Mouse (Mus musculus): ENCODE data around the gene Olfr709-ps1. TPM values are rescaled to one million over a fixed set of nuclear protein-coding genes. Genes with fewer than 3 reads are reported as not detected.
"Not testable (repeated sequence)": the region's sequence is repeated elsewhere in the genome, so short reads cannot be mapped to it uniquely, and the experiment has no call there.

The Olfr709-ps1 gene
- 0.23 TPM in 1 of 2 replicates, not detected in the other for polyA plus RNA-seq (2012; ENCODE audit: insufficient read depth, insufficient read length, missing spikeins)

DNA sequence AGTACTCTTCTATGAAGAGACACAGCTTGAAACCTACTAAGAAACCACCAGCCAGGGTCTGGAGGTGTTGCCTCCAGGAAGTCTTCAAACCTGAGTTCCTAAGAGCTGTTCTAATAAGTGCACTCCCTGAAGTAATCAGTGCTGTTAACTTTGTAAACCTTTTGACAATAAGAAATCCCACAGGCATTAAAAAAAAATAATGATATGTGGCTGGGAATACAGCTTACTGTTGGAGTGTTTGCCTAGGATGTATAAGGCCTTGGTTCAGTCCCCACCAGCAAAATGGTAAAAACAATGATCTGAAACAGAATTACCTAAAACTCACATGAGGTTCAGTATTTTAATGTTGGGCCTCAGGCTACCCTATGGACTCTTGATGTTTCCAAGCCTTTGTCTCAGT is at the start of gene Olfr709-ps1:
TSS of gene Olfr709-ps1 (minus strand) at position 101 of the 400 bp plus-strand sequence.
- no peak for TF ChIP-seq POLR2A (IDR thresholded peaks at IDR 0.05; ENCODE audit: borderline replicate concordance, low read depth, low read length)
- TF ChIP-seq CTCF (IDR thresholded peaks at IDR 0.05; ENCODE audit: low read depth, low read length) = no peak
- Histone ChIP-seq H3K4me3 (ENCODE audit: insufficient read depth, low read length) (no peak within 1 kb of the TSS), H3K27ac (ENCODE audit: insufficient read depth, low read depth, low read length) (no peak within 1 kb of the TSS), H3K4me1 (ENCODE audit: control insufficient read depth, insufficient read depth, low read length) (no peaks in the 10 kb centered on the region)

DNA sequence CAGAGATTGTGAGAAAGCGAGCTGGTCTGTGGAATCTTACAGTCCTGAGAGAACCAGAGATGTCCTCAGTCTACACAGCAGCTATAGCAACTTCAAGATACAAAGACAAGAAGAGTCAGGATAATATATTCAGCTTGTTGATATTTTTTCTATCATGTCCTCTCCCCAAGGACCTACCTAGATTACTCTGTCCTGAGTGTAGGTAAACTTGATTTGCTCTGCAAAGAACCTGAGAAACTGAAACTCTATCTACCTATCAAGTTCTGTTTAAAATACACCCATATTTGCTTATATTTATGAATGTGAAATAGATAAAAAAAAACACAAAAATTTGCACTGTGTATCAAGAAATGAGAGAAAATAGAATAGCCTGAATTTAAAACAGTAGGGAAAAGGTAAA is 43.3 kb upstream of the Olfr709-ps1 start, which contains the start of gene Olfr711:
TSS of gene Olfr711 (minus strand) at position 101 of the 400 bp plus-strand sequence.
- Histone ChIP-seq H3K4me1 (ENCODE audit: control insufficient read depth, insufficient read depth, low read length) (no peaks in the 10 kb centered on the region), H3K27ac (ENCODE audit: insufficient read depth, low read depth, low read length) (no peak within 1 kb of the TSS), H3K4me3 (ENCODE audit: insufficient read depth, low read length) (no peak within 1 kb of the TSS)
- no peak for TF ChIP-seq POLR2A (IDR thresholded peaks at IDR 0.05; ENCODE audit: borderline replicate concordance, low read depth, low read length)
- TF ChIP-seq CTCF (IDR thresholded peaks at IDR 0.05; ENCODE audit: low read depth, low read length) = no peak

DNA sequence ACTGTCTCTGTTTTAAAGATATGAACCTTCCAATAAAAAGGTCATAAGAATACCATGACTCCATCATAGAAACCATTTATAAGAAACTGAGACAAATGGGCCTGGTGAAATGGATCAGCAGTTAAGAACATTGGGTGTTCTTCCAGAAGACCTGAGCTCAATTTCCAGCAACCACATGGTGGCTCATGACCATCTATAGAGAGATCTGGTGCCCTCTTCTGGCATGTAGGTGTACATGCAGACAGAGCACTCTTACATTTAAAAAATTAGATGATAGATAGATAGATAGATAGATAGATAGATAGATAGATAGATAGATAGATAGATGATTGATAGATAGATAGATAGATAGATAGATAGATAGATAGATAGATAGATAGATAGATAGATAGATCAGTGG is 35.5 kb upstream of the Olfr709-ps1 start:
- H3K4me1 ChIP-seq (ENCODE audit: control insufficient read depth, insufficient read depth, low read length); H3K27ac ChIP-seq (ENCODE audit: insufficient read depth, low read depth, low read length); H3K4me3 ChIP-seq (ENCODE audit: insufficient read depth, low read length): not testable (repeated sequence)

DNA sequence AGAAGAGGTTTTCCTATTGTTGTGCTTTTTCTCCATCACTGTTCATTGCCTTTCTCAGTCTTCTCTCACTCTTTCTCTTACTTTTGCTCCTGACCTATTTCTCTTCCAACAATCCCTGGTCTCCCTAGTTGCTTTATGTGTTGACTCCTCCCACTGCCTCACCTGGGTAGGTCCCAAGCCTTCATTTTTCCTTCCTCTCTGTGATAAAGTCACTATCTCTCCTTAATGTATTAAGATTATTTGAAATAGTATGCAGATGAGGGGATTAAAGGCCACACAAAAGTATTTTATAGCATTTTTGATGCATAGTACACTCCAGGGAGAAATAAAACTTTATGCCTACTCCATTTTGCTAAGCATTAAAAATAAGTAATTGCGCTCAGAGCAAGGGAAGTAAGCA is 31.8 kb upstream of the Olfr709-ps1 start, which contains the start of gene Olfr6:
TSS of gene Olfr6 (minus strand) at position 101 of the 400 bp plus-strand sequence.
- TF ChIP-seq POLR2A (IDR thresholded peaks at IDR 0.05; ENCODE audit: borderline replicate concordance, low read depth, low read length) (no peak), CTCF (IDR thresholded peaks at IDR 0.05; ENCODE audit: low read depth, low read length) (no peak)
- Histone ChIP-seq H3K27ac (ENCODE audit: insufficient read depth, low read depth, low read length) (no peak within 1 kb of the TSS), H3K4me1 (ENCODE audit: control insufficient read depth, insufficient read depth, low read length) (no peaks in the 10 kb centered on the region), H3K4me3 (ENCODE audit: insufficient read depth, low read length) (no peak within 1 kb of the TSS)

DNA sequence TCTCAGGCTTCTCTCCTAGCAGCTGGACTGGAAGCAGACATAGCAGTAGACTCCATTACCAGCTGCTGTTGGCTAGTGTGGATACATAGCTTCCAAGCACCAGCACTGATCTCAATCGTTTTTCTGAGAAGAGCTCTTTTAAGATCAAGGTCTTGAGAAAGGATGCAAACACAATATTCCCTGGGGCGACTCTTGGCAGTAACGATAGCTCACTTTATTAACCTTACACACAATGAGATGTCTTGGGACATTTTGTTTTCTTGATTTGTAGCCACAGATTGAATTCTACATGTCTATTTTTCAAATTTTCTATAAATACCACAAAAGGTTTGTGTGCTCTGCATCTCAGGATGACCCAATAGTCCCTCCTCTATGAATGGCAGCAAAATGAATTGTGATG is 16.2 kb upstream of the Olfr709-ps1 start, which contains the start of gene Olfr710:
TSS of gene Olfr710 (minus strand) at position 101 of the 400 bp plus-strand sequence.
- TF ChIP-seq POLR2A (IDR thresholded peaks at IDR 0.05; ENCODE audit: borderline replicate concordance, low read depth, low read length) = no peak
- no peak for TF ChIP-seq CTCF (IDR thresholded peaks at IDR 0.05; ENCODE audit: low read depth, low read length)
- no peak within 1 kb of the TSS for H3K4me3 ChIP-seq (ENCODE audit: insufficient read depth, low read length)
- H3K27ac ChIP-seq (ENCODE audit: insufficient read depth, low read depth, low read length) = no peak within 1 kb of the TSS
- no peaks in the 10 kb centered on the region for H3K4me1 ChIP-seq (ENCODE audit: control insufficient read depth, insufficient read depth, low read length)

DNA sequence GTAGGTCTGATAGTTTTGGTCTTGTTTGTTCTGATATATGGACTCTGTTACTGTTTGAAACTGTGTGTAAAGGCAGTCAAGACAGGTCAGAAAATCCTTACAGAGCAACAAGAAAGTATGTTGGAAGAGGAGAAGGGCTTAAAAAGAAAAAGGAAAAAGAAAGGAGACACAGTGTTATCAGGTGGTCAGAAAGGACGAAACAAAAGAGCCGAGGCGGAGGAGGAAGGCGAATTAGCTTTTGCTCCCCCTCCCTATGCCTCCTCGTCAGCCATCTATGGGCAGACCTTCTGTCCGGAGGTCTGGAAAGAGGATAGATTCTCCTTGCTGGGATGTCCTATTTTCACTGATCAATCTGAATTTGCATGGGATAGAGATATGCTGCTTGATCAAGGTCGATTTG is 11.1 kb downstream of the Olfr709-ps1 start:
- not testable (repeated sequence) for H3K27ac ChIP-seq (ENCODE audit: insufficient read depth, low read depth, low read length); H3K4me3 ChIP-seq (ENCODE audit: insufficient read depth, low read length); H3K4me1 ChIP-seq (ENCODE audit: control insufficient read depth, insufficient read depth, low read length)

DNA sequence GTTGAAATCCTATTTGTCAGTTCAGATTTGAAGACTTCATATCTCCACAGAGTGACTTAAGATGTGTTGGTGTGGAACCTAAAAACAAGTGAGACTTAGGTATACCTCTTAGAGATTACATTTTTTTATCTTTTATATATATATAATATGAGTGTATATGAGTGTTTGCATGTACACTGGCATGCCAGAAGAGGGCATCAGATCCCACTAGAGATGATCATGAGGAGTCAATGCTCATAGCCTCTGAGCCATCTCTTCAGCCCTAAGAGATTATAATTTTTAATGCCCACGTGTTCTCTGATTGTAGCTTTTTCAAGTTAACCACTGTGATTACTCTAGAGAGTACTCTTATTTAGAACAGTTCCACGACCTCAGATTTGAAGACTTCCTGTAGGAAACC is 24.3 kb downstream of the Olfr709-ps1 start, which contains the start of gene Olfr1532-ps1:
TSS of gene Olfr1532-ps1 (plus strand) at position 326 of the 400 bp plus-strand sequence.
- Histone ChIP-seq H3K4me1 (ENCODE audit: control insufficient read depth, insufficient read depth, low read length) (no peaks in the 10 kb centered on the region), H3K27ac (ENCODE audit: insufficient read depth, low read depth, low read length) (no peak within 1 kb of the TSS), H3K4me3 (ENCODE audit: insufficient read depth, low read length) (no peak within 1 kb of the TSS)
- TF ChIP-seq POLR2A (IDR thresholded peaks at IDR 0.05; ENCODE audit: borderline replicate concordance, low read depth, low read length) (no peak), CTCF (IDR thresholded peaks at IDR 0.05; ENCODE audit: low read depth, low read length) (no peak)

DNA sequence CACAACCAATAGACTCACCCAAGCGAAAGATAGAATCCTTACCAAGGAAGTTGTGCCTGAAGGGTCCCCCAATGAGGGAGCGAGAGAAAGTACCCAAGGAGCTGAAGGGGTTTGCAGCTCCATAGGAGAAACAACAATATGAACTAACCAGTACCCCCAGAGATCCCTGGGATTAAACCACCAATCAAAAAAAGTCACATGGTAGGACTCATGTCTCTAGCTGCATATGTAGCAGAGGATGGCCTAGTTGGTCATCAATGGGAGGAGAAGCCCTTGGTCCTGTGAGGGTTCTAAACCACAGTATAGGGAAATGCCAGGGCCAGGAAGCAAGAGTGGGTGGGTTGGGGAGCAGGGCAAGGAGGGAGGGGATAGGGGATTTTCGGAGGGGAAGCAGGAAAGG is 30.9 kb downstream of the Olfr709-ps1 start, which contains the start of gene Olfr707:
TSS of gene Olfr707 (minus strand) at position 101 of the 400 bp plus-strand sequence.
- H3K4me1 ChIP-seq (ENCODE audit: control insufficient read depth, insufficient read depth, low read length); H3K27ac ChIP-seq (ENCODE audit: insufficient read depth, low read depth, low read length); H3K4me3 ChIP-seq (ENCODE audit: insufficient read depth, low read length): not testable (repeated sequence)

DNA sequence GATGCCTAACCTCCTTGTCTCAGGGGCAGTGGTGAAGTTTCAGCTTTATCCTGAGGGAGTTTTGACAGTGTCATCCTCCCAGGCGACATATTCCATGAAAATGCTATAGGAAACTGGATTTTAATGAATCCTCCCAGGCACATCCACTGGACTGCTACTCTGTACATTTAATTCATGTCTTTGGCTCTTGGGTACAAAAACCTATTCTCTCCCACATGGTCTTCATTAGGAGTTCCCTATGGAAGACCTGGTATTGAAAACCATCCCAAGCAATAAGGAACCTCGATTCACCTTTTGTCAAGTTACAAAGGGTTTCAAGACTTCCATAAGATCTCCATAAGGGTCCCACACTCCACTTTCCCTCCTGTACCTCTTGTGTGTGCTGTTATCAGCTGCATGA is 44.0 kb downstream of the Olfr709-ps1 start, which contains the start of gene Olfr706:
TSS of gene Olfr706 (minus strand) at position 101 of the 400 bp plus-strand sequence.
- no peaks in the 10 kb centered on the region for H3K4me1 ChIP-seq (ENCODE audit: control insufficient read depth, insufficient read depth, low read length)
- H3K27ac ChIP-seq (ENCODE audit: insufficient read depth, low read depth, low read length) = no peak within 1 kb of the TSS
- H3K4me3 ChIP-seq (ENCODE audit: insufficient read depth, low read length) = no peak within 1 kb of the TSS
- TF ChIP-seq POLR2A (IDR thresholded peaks at IDR 0.05; ENCODE audit: borderline replicate concordance, low read depth, low read length) (no peak), CTCF (IDR thresholded peaks at IDR 0.05; ENCODE audit: low read depth, low read length) (no peak)

DNA sequence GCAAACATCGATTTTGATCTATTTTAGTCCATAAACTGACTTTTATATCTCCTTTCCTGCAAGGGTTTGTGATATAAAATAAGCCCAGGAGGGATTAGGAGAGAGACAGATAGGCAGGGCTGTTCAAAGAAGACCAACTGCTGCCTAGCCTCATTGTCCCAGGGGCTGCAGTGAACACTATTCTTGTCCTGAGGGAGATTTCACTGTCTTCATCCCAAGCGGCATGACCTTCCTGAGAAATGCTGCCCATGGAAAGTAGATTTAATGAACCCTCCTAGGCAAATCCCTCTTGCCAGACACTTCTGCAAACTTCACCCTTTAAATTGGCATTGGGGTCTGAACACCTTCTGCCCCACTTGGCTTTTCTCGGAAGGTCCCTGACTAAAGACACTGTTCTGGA is 55.2 kb downstream of the Olfr709-ps1 start, which contains the start of gene Olfr705:
TSS of gene Olfr705 (minus strand) at position 101 of the 400 bp plus-strand sequence.
- Histone ChIP-seq H3K4me3 (ENCODE audit: insufficient read depth, low read length) (no peak within 1 kb of the TSS), H3K4me1 (ENCODE audit: control insufficient read depth, insufficient read depth, low read length) (no peaks in the 10 kb centered on the region), H3K27ac (ENCODE audit: insufficient read depth, low read depth, low read length) (no peak within 1 kb of the TSS)
- TF ChIP-seq CTCF (IDR thresholded peaks at IDR 0.05; ENCODE audit: low read depth, low read length) (no peak), POLR2A (IDR thresholded peaks at IDR 0.05; ENCODE audit: borderline replicate concordance, low read depth, low read length) (no peak)

Other genes with a start within 250 kb of the Olfr709-ps1 start
- not detected in 2 replicates for gene Olfr694, start 240.4 kb downstream of the Olfr709-ps1 start, polyA plus RNA-seq (2012; ENCODE audit: insufficient read depth, insufficient read length, missing spikeins)
- gene Olfr695, start 215.8 kb downstream of the Olfr709-ps1 start, polyA plus RNA-seq (2012; ENCODE audit: insufficient read depth, insufficient read length, missing spikeins) = not detected in 2 replicates
- not detected in 2 replicates for gene Olfr697, start 189.8 kb downstream of the Olfr709-ps1 start, polyA plus RNA-seq (2012; ENCODE audit: insufficient read depth, insufficient read length, missing spikeins)
- gene Olfr698, start 176.8 kb downstream of the Olfr709-ps1 start, polyA plus RNA-seq (2012; ENCODE audit: insufficient read depth, insufficient read length, missing spikeins) = not detected in 2 replicates
- not detected in 2 replicates for gene Olfr699, start 139.0 kb downstream of the Olfr709-ps1 start, polyA plus RNA-seq (2012; ENCODE audit: insufficient read depth, insufficient read length, missing spikeins)
- not detected in 2 replicates for gene Olfr700, start 123.4 kb downstream of the Olfr709-ps1 start, polyA plus RNA-seq (2012; ENCODE audit: insufficient read depth, insufficient read length, missing spikeins)
- not detected in 2 replicates for gene Olfr701, start 118.1 kb downstream of the Olfr709-ps1 start, polyA plus RNA-seq (2012; ENCODE audit: insufficient read depth, insufficient read length, missing spikeins)
- not detected in 2 replicates for gene Olfr702, start 98.3 kb downstream of the Olfr709-ps1 start, polyA plus RNA-seq (2012; ENCODE audit: insufficient read depth, insufficient read length, missing spikeins)
- not detected in 2 replicates for gene Olfr703, start 88.9 kb downstream of the Olfr709-ps1 start, polyA plus RNA-seq (2012; ENCODE audit: insufficient read depth, insufficient read length, missing spikeins)
- not detected in 2 replicates for gene Olfr704, start 69.0 kb downstream of the Olfr709-ps1 start, polyA plus RNA-seq (2012; ENCODE audit: insufficient read depth, insufficient read length, missing spikeins)
- gene Olfr705, start 55.3 kb downstream of the Olfr709-ps1 start, polyA plus RNA-seq (2012; ENCODE audit: insufficient read depth, insufficient read length, missing spikeins) = not detected in 2 replicates
- not detected in 2 replicates for gene Olfr706, start 44.1 kb downstream of the Olfr709-ps1 start, polyA plus RNA-seq (2012; ENCODE audit: insufficient read depth, insufficient read length, missing spikeins)
- not detected in 2 replicates for gene Olfr707, start 31.0 kb downstream of the Olfr709-ps1 start, polyA plus RNA-seq (2012; ENCODE audit: insufficient read depth, insufficient read length, missing spikeins)
- gene Olfr1532-ps1, start 24.2 kb downstream of the Olfr709-ps1 start, polyA plus RNA-seq (2012; ENCODE audit: insufficient read depth, insufficient read length, missing spikeins) = not detected in 2 replicates
- not detected in 2 replicates for gene Olfr710, start 16.1 kb upstream of the Olfr709-ps1 start, polyA plus RNA-seq (2012; ENCODE audit: insufficient read depth, insufficient read length, missing spikeins)
- gene Olfr6, start 31.7 kb upstream of the Olfr709-ps1 start, polyA plus RNA-seq (2012; ENCODE audit: insufficient read depth, insufficient read length, missing spikeins) = not detected in 2 replicates
- not detected in 2 replicates for gene Olfr711, start 43.2 kb upstream of the Olfr709-ps1 start, polyA plus RNA-seq (2012; ENCODE audit: insufficient read depth, insufficient read length, missing spikeins)
- 0.13 TPM in 1 of 2 replicates, not detected in the other for gene Olfr2, start 73.9 kb upstream of the Olfr709-ps1 start, polyA plus RNA-seq (2012; ENCODE audit: insufficient read depth, insufficient read length, missing spikeins)
- gene Olfr713, start 99.0 kb upstream of the Olfr709-ps1 start, polyA plus RNA-seq (2012; ENCODE audit: insufficient read depth, insufficient read length, missing spikeins) = not detected in 2 replicates
- not detected in 2 replicates for gene Olfr714, start 138.8 kb upstream of the Olfr709-ps1 start, polyA plus RNA-seq (2012; ENCODE audit: insufficient read depth, insufficient read length, missing spikeins)
- gene Olfr17, start 161.0 kb upstream of the Olfr709-ps1 start, polyA plus RNA-seq (2012; ENCODE audit: insufficient read depth, insufficient read length, missing spikeins) = not detected in 2 replicates
- gene Olfr715b, start 178.2 kb upstream of the Olfr709-ps1 start, polyA plus RNA-seq (2012; ENCODE audit: insufficient read depth, insufficient read length, missing spikeins) = 0.20 TPM in 1 of 2 replicates, not detected in the other
- gene Olfr715, start 198.9 kb upstream of the Olfr709-ps1 start, polyA plus RNA-seq (2012; ENCODE audit: insufficient read depth, insufficient read length, missing spikeins) = not detected in 2 replicates
- gene Olfr716, start 206.1 kb upstream of the Olfr709-ps1 start, polyA plus RNA-seq (2012; ENCODE audit: insufficient read depth, insufficient read length, missing spikeins) = not detected in 2 replicates
- gene Nlrp14, start 234.8 kb upstream of the Olfr709-ps1 start, polyA plus RNA-seq (2012; ENCODE audit: insufficient read depth, insufficient read length, missing spikeins) = not detected in 2 replicates